8 mouse cellular contexts compared by ENCODE assay signal in the genomic region with DNA sequence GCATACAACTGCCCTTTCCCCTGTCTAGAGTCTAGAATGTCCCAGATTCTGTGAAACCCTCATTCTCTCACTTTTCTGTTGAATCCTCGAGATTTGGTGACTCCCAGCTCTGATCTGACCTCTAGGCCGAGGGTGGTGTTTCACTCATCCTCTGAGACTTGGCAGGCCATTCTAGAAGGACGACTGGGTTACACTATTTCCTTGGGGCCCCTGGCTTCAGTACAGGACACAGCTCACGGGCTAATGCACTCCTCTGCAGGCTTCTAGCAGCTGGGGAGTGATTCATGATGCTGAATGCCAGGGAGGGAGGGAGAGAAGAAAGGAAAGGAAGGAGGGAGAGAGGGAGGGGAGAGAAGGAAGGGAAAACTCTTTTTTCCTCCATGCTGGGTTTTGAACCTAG. TPM values are rescaled to one million over a fixed set of nuclear protein-coding genes. Genes with fewer than 3 reads are reported as not detected.
DNase-seq lines count a peak whose midpoint lies in the region; ATAC-seq and TF ChIP-seq lines count a peak whose summit lies in the region.

No protein-coding gene starts in this region.

- no peak for ATAC-seq in heart, embryonic 12.5 days (ENCODE audit: insufficient number of reproducible peaks, low FRiP score)

- H3K4me1 ChIP-seq in brown adipose tissue, adult 24 weeks (ENCODE audit: control insufficient read depth, insufficient read depth, insufficient read length, low read length), result peaks cover 20% of the 10 kb centered on the region
- H3K4me1 ChIP-seq in heart, embryonic 12.5 days (replicated peaks), result peaks cover 23% of the 10 kb centered on the region

- intact Hi-C loops in left cerebral cortex, postnatal 10 days (cut with DNase I), result no loop called here

- 29% methylated on average over 4 of the region's 4 CpGs for WGBS in heart, embryonic 12.5 days

- H3K9ac ChIP-seq in heart, embryonic 12.5 days, result no peak overlapping the region

- no peak for DNase-seq in layer of hippocampus, adult 2 months (ENCODE audit: low spot score in 2 of 2)
- DNase-seq in layer of hippocampus, adult 9-11 months, result no peak
- peak; percentile 67 for DNase-seq in lung, postnatal 36 days
- DNase-seq in spleen, postnatal 4 days (ENCODE audit: low spot score in 2 of 2), result no peak
- DNase-seq in left cerebral cortex, postnatal 10 days (ENCODE audit: extremely low spot score in 1 of 2, low spot score in 2 of 2), result no peak
- DNase-seq in cerebellum, adult 9-10 months, result no peak

- H3K36me3 ChIP-seq in heart, embryonic 12.5 days, result no peaks in the 10 kb centered on the region

- no peaks in the 10 kb centered on the region for H3K9me3 ChIP-seq in heart, embryonic 12.5 days (replicated peaks)

- no peaks in the 10 kb centered on the region for H3K27me3 ChIP-seq in heart, embryonic 12.5 days (replicated peaks)

- H3K4me2 ChIP-seq in heart, embryonic 12.5 days, result 0 out of 2 replicates have a peak overlapping the region, but pooled peaks have one; percentile 44

- no peak for TF ChIP-seq CTCF in layer of hippocampus, adult 2 months (conservative IDR thresholded peaks at IDR 0.05)

- peak overlapping the region; percentile 56 for H3K27ac ChIP-seq in layer of hippocampus, adult 2 months
- peak overlapping the region; percentile 86 for H3K27ac ChIP-seq in brown adipose tissue, adult 24 weeks (replicated peaks; ENCODE audit: low read depth, low read length)
- peak overlapping the region; percentile 80 for H3K27ac ChIP-seq in heart, embryonic 12.5 days (ENCODE audit: poor library complexity, severe bottlenecking)

- H3K4me3 ChIP-seq in layer of hippocampus, adult 2 months, result no peak overlapping the region
- no peak overlapping the region for H3K4me3 ChIP-seq in brown adipose tissue, adult 24 weeks (ENCODE audit: insufficient read depth, low read depth, low read length)
- no peak overlapping the region for H3K4me3 ChIP-seq in heart, embryonic 12.5 days

RNA-seq across cellular contexts. Expression of gene Tex44, which starts 22.1 kb away (rescaled TPM):
- total RNA-seq in layer of hippocampus, adult 2 months (2021), result not detected
- polyA plus RNA-seq in brown adipose tissue, adult 24 weeks (2012; ENCODE audit: insufficient read depth, insufficient read length, missing spikeins), result not detected in 2 replicates
- not detected in 2 replicates for polyA plus RNA-seq in heart, embryonic 12.5 days (2016; fragmentation: Nextera tagmentation; extraction: Ambion mirVana)
- not detected for total RNA-seq in left cerebral cortex, postnatal 10 days (2021)

RNA-seq across cellular contexts. Expression of gene Nmur1, which starts 22.2 kb away (rescaled TPM):
- total RNA-seq in layer of hippocampus, adult 2 months (2021), result not detected
- polyA plus RNA-seq in brown adipose tissue, adult 24 weeks (2012; ENCODE audit: insufficient read depth, insufficient read length, missing spikeins), result not detected in 2 replicates
- not detected in 2 replicates for polyA plus RNA-seq in heart, embryonic 12.5 days (2016; fragmentation: Nextera tagmentation; extraction: Ambion mirVana)
- under 1 TPM in 1 of 2 experiments, not detected in 1; 0.63 TPM for total RNA-seq in left cerebral cortex, postnatal 10 days (2021)
